Comparison of ENCODE assay signal across 7 mouse cellular contexts in the genomic region with DNA sequence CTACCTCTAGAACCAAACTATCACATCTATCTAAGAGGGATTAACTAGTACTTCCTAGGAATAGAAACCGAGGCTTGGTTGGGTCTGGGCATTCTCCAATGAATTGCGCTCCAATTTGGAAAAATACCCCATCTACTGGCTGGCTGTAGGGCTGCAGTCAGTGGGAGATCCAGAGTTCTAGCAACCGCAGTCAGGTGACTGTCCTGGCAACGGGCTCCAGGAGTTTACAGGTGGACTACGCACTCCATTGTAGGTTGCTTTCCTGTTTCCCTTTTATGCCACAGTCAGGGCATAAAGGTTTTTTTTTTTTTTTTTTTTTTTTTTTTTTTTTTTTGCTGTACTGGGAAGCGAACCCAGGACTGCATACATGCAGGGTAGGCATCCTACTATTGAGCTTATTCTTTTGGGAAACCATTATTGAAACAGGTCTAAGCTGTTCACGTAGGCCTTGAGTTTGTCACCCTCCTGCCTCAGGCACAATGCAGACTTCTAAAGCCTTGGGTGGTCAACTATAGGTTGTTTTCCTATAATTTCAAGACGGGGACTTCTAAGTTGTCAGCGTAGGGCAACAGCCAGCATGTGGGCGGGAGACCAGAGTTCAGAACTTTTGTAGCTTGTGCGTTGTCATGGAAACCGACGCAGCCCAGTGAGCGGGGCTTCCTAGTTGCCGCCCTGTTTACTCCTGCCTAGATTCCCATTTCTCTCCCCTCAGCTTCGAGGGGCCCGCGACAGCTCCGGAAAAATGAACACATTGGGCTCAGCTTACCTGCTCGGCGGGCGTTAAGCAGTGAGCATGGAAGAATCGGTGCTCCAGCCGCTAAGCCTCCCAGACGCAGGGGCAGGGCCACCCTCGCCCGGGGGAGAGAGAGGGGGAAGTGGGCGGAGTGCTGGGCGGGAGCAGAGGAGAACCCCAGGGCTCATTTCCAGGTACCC. TPM values are rescaled to one million over a fixed set of nuclear protein-coding genes. Genes with fewer than 3 reads are reported as not detected.
DNase-seq lines count a peak whose midpoint lies in the region; ATAC-seq and TF ChIP-seq lines count a peak whose summit lies in the region.

Gene Nek5, minus strand, starts transcription at position 834 of the 933 bp plus-strand sequence.

- H3K4me3 ChIP-seq in embryonic fibroblast, embryonic 13.5 days (ENCODE audit: insufficient read depth, low read length) = peak within 1 kb of the TSS; percentile 36
- peak within 1 kb of the TSS; percentile 36 for H3K4me3 ChIP-seq in hindbrain, embryonic 11.5 days (ENCODE audit: low read depth, low read length)
- H3K4me3 ChIP-seq in limb, embryonic 12.5 days (replicated peaks) = peak within 1 kb of the TSS; percentile 49
- peak within 1 kb of the TSS; percentile 35 for H3K4me3 ChIP-seq in midbrain, embryonic 11.5 days (ENCODE audit: low read depth, low read length)
- peak within 1 kb of the TSS; percentile 50 for H3K4me3 ChIP-seq in stomach, postnatal 0 days (ENCODE audit: low read depth, low read length)

- peak; percentile 74 for ATAC-seq in activated CD4-positive, CD25-positive, alpha-beta regulatory T cell, adult 4 months
- peak; percentile 83 for ATAC-seq in hindbrain, embryonic 11.5 days (ENCODE audit: low FRiP score)
- ATAC-seq in limb, embryonic 12.5 days (ENCODE audit: insufficient number of reproducible peaks, insufficient read depth, low FRiP score, low TSS enrichment, low read depth) = peak; percentile 87
- ATAC-seq in midbrain, embryonic 11.5 days (ENCODE audit: low FRiP score) = peak; percentile 87
- peak; percentile 89 for ATAC-seq in stomach, postnatal 0 days (ENCODE audit: low FRiP score, low TSS enrichment)

- no peak for TF ChIP-seq EP300 in stomach, postnatal 0 days (optimal IDR thresholded peaks at IDR 0.05)

- WGBS in hindbrain, embryonic 11.5 days = 2% methylated on average over 29 of the region's 29 CpGs
- 3% methylated on average over 29 of the region's 29 CpGs for WGBS in limb, embryonic 12.5 days
- 1% methylated on average over 29 of the region's 29 CpGs for WGBS in midbrain, embryonic 11.5 days
- 2% methylated on average over 29 of the region's 29 CpGs for WGBS in stomach, postnatal 0 days

- H3K27ac ChIP-seq in embryonic fibroblast, embryonic 13.5 days (ENCODE audit: insufficient read depth, low read length) = no peak within 1 kb of the TSS
- H3K27ac ChIP-seq in hindbrain, embryonic 11.5 days (ENCODE audit: low read depth, low read length) = no peak within 1 kb of the TSS
- no peak within 1 kb of the TSS for H3K27ac ChIP-seq in limb, embryonic 12.5 days
- no peak within 1 kb of the TSS for H3K27ac ChIP-seq in midbrain, embryonic 11.5 days (ENCODE audit: low read depth, low read length)
- no peak within 1 kb of the TSS for H3K27ac ChIP-seq in stomach, postnatal 0 days (replicated peaks)

- no peak for TF ChIP-seq POLR2A in embryonic fibroblast, embryonic 13.5 days (IDR thresholded peaks at IDR 0.05; ENCODE audit: low read depth, low read length)

- H3K4me1 ChIP-seq in embryonic fibroblast, embryonic 13.5 days (ENCODE audit: control insufficient read depth, insufficient read depth, low read length) = no peaks in the 10 kb centered on the region
- no peaks in the 10 kb centered on the region for H3K4me1 ChIP-seq in hindbrain, embryonic 11.5 days (replicated peaks; ENCODE audit: control insufficient read depth, insufficient read depth, low read length)
- H3K4me1 ChIP-seq in limb, embryonic 12.5 days (replicated peaks) = 0 out of 2 replicates have a peak, but pooled peaks cover 6% of the 10 kb centered on the region
- H3K4me1 ChIP-seq in midbrain, embryonic 11.5 days (ENCODE audit: control insufficient read depth, insufficient read depth, low read length) = no peaks in the 10 kb centered on the region
- H3K4me1 ChIP-seq in stomach, postnatal 0 days (replicated peaks; ENCODE audit: control insufficient read depth, insufficient read depth) = no peaks in the 10 kb centered on the region

- H3K36me3 ChIP-seq in hindbrain, embryonic 11.5 days (ENCODE audit: control insufficient read depth, insufficient read depth, low read length) = no peaks in the 10 kb centered on the region
- H3K36me3 ChIP-seq in limb, embryonic 12.5 days = peaks cover 13% of the 10 kb centered on the region
- no peaks in the 10 kb centered on the region for H3K36me3 ChIP-seq in midbrain, embryonic 11.5 days (ENCODE audit: control insufficient read depth, insufficient read depth, low read length)
- H3K36me3 ChIP-seq in stomach, postnatal 0 days (ENCODE audit: control insufficient read depth, insufficient read depth, low read length) = peaks cover 2% of the 10 kb centered on the region; the same call in 1 of the 2 replicates

- no peaks in the 10 kb centered on the region for H3K9me3 ChIP-seq in hindbrain, embryonic 11.5 days (ENCODE audit: control insufficient read depth, low read length)
- no peaks in the 10 kb centered on the region for H3K9me3 ChIP-seq in limb, embryonic 12.5 days
- no peaks in the 10 kb centered on the region for H3K9me3 ChIP-seq in midbrain, embryonic 11.5 days (ENCODE audit: control insufficient read depth, low read length)
- H3K9me3 ChIP-seq in stomach, postnatal 0 days (ENCODE audit: control insufficient read depth, low read length) = no peaks in the 10 kb centered on the region

- DNase-seq in ES-CJ7 (ENCODE audit: low read depth, low spot score) = peak; percentile 89
- DNase-seq in hindbrain, embryonic 11.5 days (ENCODE audit: low spot score) = peak; percentile 68
- peak; percentile 96 for DNase-seq in midbrain, embryonic 11.5 days (ENCODE audit: low spot score, missing footprints)
- peak; percentile 74 for DNase-seq in stomach, postnatal 0 days (ENCODE audit: low spot score)

- no peak for TF ChIP-seq CTCF in embryonic fibroblast, embryonic 13.5 days (IDR thresholded peaks at IDR 0.05; ENCODE audit: borderline replicate concordance, insufficient read depth, low read length)
- TF ChIP-seq CTCF in stomach, postnatal 0 days (IDR thresholded peaks at IDR 0.05; ENCODE audit: low read depth) = peak; percentile 73

- no peaks in the 10 kb centered on the region for H3K27me3 ChIP-seq in hindbrain, embryonic 11.5 days (ENCODE audit: control insufficient read depth, insufficient read depth, low read length)
- H3K27me3 ChIP-seq in limb, embryonic 12.5 days = no peaks in the 10 kb centered on the region
- H3K27me3 ChIP-seq in midbrain, embryonic 11.5 days (ENCODE audit: control insufficient read depth, insufficient read depth, low read length) = no peaks in the 10 kb centered on the region; the same call in 1 of the 2 replicates
- H3K27me3 ChIP-seq in stomach, postnatal 0 days (ENCODE audit: control insufficient read depth, insufficient read depth, low read length) = no peaks in the 10 kb centered on the region; the same call in 1 of the 2 replicates

- peak within 1 kb of the TSS; percentile 55 for H3K4me2 ChIP-seq in hindbrain, embryonic 11.5 days (replicated peaks; ENCODE audit: low read depth, low read length)
- H3K4me2 ChIP-seq in limb, embryonic 12.5 days = peak within 1 kb of the TSS; percentile 78
- H3K4me2 ChIP-seq in midbrain, embryonic 11.5 days = peak within 1 kb of the TSS; percentile 47
- H3K4me2 ChIP-seq in stomach, postnatal 0 days (replicated peaks; ENCODE audit: low read depth) = peak within 1 kb of the TSS; percentile 88

- no peak within 1 kb of the TSS for H3K9ac ChIP-seq in hindbrain, embryonic 11.5 days (ENCODE audit: low read depth, low read length)
- H3K9ac ChIP-seq in limb, embryonic 12.5 days (replicated peaks) = peak within 1 kb of the TSS; percentile 34; the same call in 1 of the 2 replicates
- peak within 1 kb of the TSS; percentile 40; the same call in 1 of the 2 replicates for H3K9ac ChIP-seq in midbrain, embryonic 11.5 days (ENCODE audit: low read length)
- peak within 1 kb of the TSS; percentile 58 for H3K9ac ChIP-seq in stomach, postnatal 0 days (ENCODE audit: low read length)

RNA-seq across cellular contexts. Expression of gene Nek5, which starts in this region (rescaled TPM):
- polyA plus RNA-seq in activated CD4-positive, CD25-positive, alpha-beta regulatory T cell, adult 4 months (2017; shearing (Covaris generic)) = under 1 TPM in 1 of 2 experiments, not detected in 1; 0.22 TPM
- polyA plus RNA-seq in embryonic fibroblast, embryonic 13.5 days (2011; ENCODE audit: insufficient read length, low read depth, missing spikeins) = not detected in 2 replicates
- polyA plus RNA-seq in hindbrain, embryonic 11.5 days (2014; fragmentation: Nextera tagmentation; extraction: Ambion mirVana) = 0.77 and 0.91 TPM in 2 replicates
- 0.14 and 0.18 TPM in 2 replicates for polyA plus RNA-seq in limb, embryonic 12.5 days (2016; fragmentation: Nextera tagmentation; extraction: Ambion mirVana)
- 0.16 TPM in 1 of 2 replicates, not detected in the other for polyA plus RNA-seq in midbrain, embryonic 11.5 days (2014; fragmentation: Nextera tagmentation; extraction: Ambion mirVana)
- polyA plus RNA-seq in stomach, postnatal 0 days (2015; fragmentation: Nextera tagmentation; extraction: Ambion mirVana) = 0.21 and 0.23 TPM in 2 replicates

Comparison
In these comparisons a context has a peak if more than half of its experiments do, and no peak if none do; other contexts are left out.
1. Peak in ATAC-seq in activated CD4-positive, CD25-positive, alpha-beta regulatory T cell, adult 4 months; RNA of the gene not detected or under 1 TPM.
2. Peak in DNase-seq, ATAC-seq, H3K4me3 ChIP-seq and H3K4me2 ChIP-seq in hindbrain, embryonic 11.5 days; RNA of the gene not detected or under 1 TPM.
3. Peak in ATAC-seq, H3K4me3 ChIP-seq, H3K9ac ChIP-seq and H3K4me2 ChIP-seq in limb, embryonic 12.5 days; RNA of the gene not detected or under 1 TPM.
4. Peak in DNase-seq, ATAC-seq, H3K4me3 ChIP-seq, H3K9ac ChIP-seq and H3K4me2 ChIP-seq in midbrain, embryonic 11.5 days; RNA of the gene not detected or under 1 TPM.
5. Peak in DNase-seq, ATAC-seq, H3K4me3 ChIP-seq, H3K9ac ChIP-seq and H3K4me2 ChIP-seq in stomach, postnatal 0 days; RNA of the gene not detected or under 1 TPM.